Mouse (Mus musculus) limb, embryonic 15.5 days (tissue): ENCODE results near the gene Klf4. TPM values are rescaled to one million over a fixed set of nuclear protein-coding genes. Genes with fewer than 3 reads are reported as not detected.
A peak's percentile ranks its signal among the peaks of the same experiment; 100 is the strongest.

Source experiments
- ATAC-seq: fragments of 200-750 bp; cut with Nextera tagmentation; 2 replicates; pipeline ENCODE4 v1.8.0; 2017; ENCODE audit warnings: low read depth, moderate TSS enrichment; ENCODE audit not compliant: insufficient number of reproducible peaks, low FRiP score, low TSS enrichment
- H3K27ac ChIP-seq: fragments of 300-500 bp; sonication (generic); 2 replicates; pipeline ENCODE4 v1.5.1; 2015; ENCODE audit warnings: moderate library complexity, mild to moderate bottlenecking, inconsistent platforms
- H3K27me3 ChIP-seq: fragments of 300-500 bp; sonication (generic); 2 replicates; pipeline ENCODE4 v1.6.1; 2015; ENCODE audit warnings: inconsistent platforms
- H3K36me3 ChIP-seq: fragments of 300-500 bp; sonication (generic); 2 replicates; pipeline ENCODE4 v1.6.1; 2015; ENCODE audit warnings: inconsistent platforms
- H3K4me1 ChIP-seq: fragments of 300-500 bp; sonication (generic); 2 replicates; pipeline ENCODE4 v1.6.1; 2015; ENCODE audit warnings: inconsistent platforms
- H3K4me2 ChIP-seq: fragments of 300-500 bp; sonication (generic); 2 replicates; pipeline ENCODE4 v1.6.1; 2015; ENCODE audit warnings: mild to moderate bottlenecking, inconsistent platforms
- H3K4me3 ChIP-seq: fragments of 300-500 bp; sonication (generic); 2 replicates; pipeline ENCODE4 v1.5.1; 2015; ENCODE audit warnings: mild to moderate bottlenecking, inconsistent platforms
- H3K9ac ChIP-seq: fragments of 300-500 bp; sonication (generic); 2 replicates; pipeline ENCODE4 v1.6.1; 2015; ENCODE audit warnings: inconsistent platforms
- H3K9me3 ChIP-seq: fragments of 300-500 bp; sonication (generic); 2 replicates; pipeline ENCODE4 v1.6.1; 2016; ENCODE audit warnings: inconsistent platforms
- WGBS: fragments of 180-500 bp; shearing (Covaris S2); methylation state at CpG from one replicate; pipeline ENCODE4 v1.1.7; 2015; 5-methylcytosine and 5-hydroxymethylcytosine counted together
- polyA plus RNA-seq: library from polyadenylated mRNA; unstranded; fragments of >200 nt; fragmentation: Nextera tagmentation; extraction: Ambion mirVana; gene quantifications from 2 replicates; pipeline ENCODE4 v1.2.1, GENCODE M21; 2015

The Klf4 gene
- polyA plus RNA-seq, 1 experiment from 2014 or later, result 46.9 TPM

- Histone ChIP-seq H3K27ac (no peak overlapping the region), H3K9ac (no peak overlapping the region), H3K9me3 (no peaks in the 10 kb centered on the region), H3K36me3 (no peaks in the 10 kb centered on the region), H3K4me2 (no peak overlapping the region), H3K4me1 (peaks cover 33% of the 10 kb centered on the region), H3K4me3 (no peak overlapping the region), H3K27me3 (no peaks in the 10 kb centered on the region)
- ATAC-seq, result no peak
- WGBS, result 57% methylated on average over 4 of the region's 4 CpGs
Observed at GRCm38 (mm10) chr4:55534510-55534909, 2.2 kb upstream of the Klf4 start.

- Histone ChIP-seq H3K9ac (peak overlapping the region; percentile 60; the same call in 1 of the 2 replicates), H3K27me3 (no peaks in the 10 kb centered on the region), H3K36me3 (no peaks in the 10 kb centered on the region), H3K27ac (peak overlapping the region; percentile 98), H3K9me3 (no peaks in the 10 kb centered on the region), H3K4me3 (peak overlapping the region; percentile 67), H3K4me2 (peak overlapping the region; percentile 72), H3K4me1 (peaks cover 35% of the 10 kb centered on the region)
- ATAC-seq, result no peak
- WGBS, result 2% methylated on average over 23 of the region's 23 CpGs
Observed at GRCm38 (mm10) chr4:55533803-55534254, 1.6 kb upstream of the Klf4 start.

GRCm38 (mm10) chr4:55533196-55533802 is 1.0 kb upstream of the Klf4 start:
- WGBS, result under 1% methylated on average over 21 of the region's 21 CpGs
- no peak for ATAC-seq
- H3K4me2 ChIP-seq, result peak overlapping the region; percentile 72

GRCm38 (mm10) chr4:55531856-55532406 is 335 bp downstream of the Klf4 start:
- H3K4me3 ChIP-seq, result peak overlapping the region; percentile 67
- ATAC-seq, result no peak
- peak overlapping the region; percentile 81 for H3K9ac ChIP-seq
- H3K9me3 ChIP-seq, result no peaks in the 10 kb centered on the region
- H3K27me3 ChIP-seq, result no peaks in the 10 kb centered on the region
- H3K4me2 ChIP-seq, result peak overlapping the region; percentile 72
- peak overlapping the region; percentile 86 for H3K27ac ChIP-seq
- H3K4me1 ChIP-seq, result peaks cover 40% of the 10 kb centered on the region
- WGBS, result 1% methylated on average over 35 of the region's 42 CpGs
- H3K36me3 ChIP-seq, result no peaks in the 10 kb centered on the region

More at GRCm38 (mm10) chr4:55533196-55533802, 1.0 kb upstream of the Klf4 start:
- Histone ChIP-seq H3K27ac (peak overlapping the region; percentile 98), H3K27me3 (no peaks in the 10 kb centered on the region), H3K36me3 (no peaks in the 10 kb centered on the region), H3K4me3 (peak overlapping the region; percentile 67), H3K4me1 (peaks cover 35% of the 10 kb centered on the region), H3K9ac (peak overlapping the region; percentile 60), H3K9me3 (no peaks in the 10 kb centered on the region)

- Histone ChIP-seq H3K9me3 (no peaks in the 10 kb centered on the region), H3K27me3 (no peaks in the 10 kb centered on the region), H3K4me1 (peaks cover 42% of the 10 kb centered on the region), H3K4me3 (peak overlapping the region; percentile 67), H3K36me3 (no peaks in the 10 kb centered on the region), H3K9ac (peak overlapping the region; percentile 81), H3K27ac (peak overlapping the region; percentile 86), H3K4me2 (peak overlapping the region; percentile 72)
- 1% methylated on average over 56 of the region's 56 CpGs for WGBS
- ATAC-seq, result no peak
Observed at GRCm38 (mm10) chr4:55531096-55531855, 990 bp downstream of the Klf4 start.

- peaks cover 42% of the 10 kb centered on the region for H3K4me1 ChIP-seq
- H3K4me2 ChIP-seq, result peak overlapping the region; percentile 72
- peak overlapping the region; percentile 86 for H3K27ac ChIP-seq
- peak overlapping the region; percentile 81 for H3K9ac ChIP-seq
- H3K27me3 ChIP-seq, result no peaks in the 10 kb centered on the region
- H3K4me3 ChIP-seq, result peak overlapping the region; percentile 67
- H3K36me3 ChIP-seq, result no peaks in the 10 kb centered on the region
- under 1% methylated on average over 20 of the region's 20 CpGs for WGBS
- no peak for ATAC-seq
- no peaks in the 10 kb centered on the region for H3K9me3 ChIP-seq
Observed at GRCm38 (mm10) chr4:55530731-55531095, 1.6 kb downstream of the Klf4 start.

- Histone ChIP-seq H3K4me1 (peaks cover 42% of the 10 kb centered on the region), H3K27me3 (no peaks in the 10 kb centered on the region), H3K9me3 (no peaks in the 10 kb centered on the region), H3K27ac (peak overlapping the region; percentile 86; the same call in 1 of the 2 replicates), H3K4me2 (peak overlapping the region; percentile 72), H3K36me3 (0 out of 2 replicates have a peak, but pooled peaks cover 2% of the 10 kb centered on the region), H3K4me3 (peak overlapping the region; percentile 67), H3K9ac (peak overlapping the region; percentile 81)
- ATAC-seq, result no peak
- 0% methylated on average over 27 of the region's 27 CpGs for WGBS
Observed at GRCm38 (mm10) chr4:55530236-55530635, 2.0 kb downstream of the Klf4 start.

GRCm38 (mm10) chr4:55528404-55528803 is 3.9 kb downstream of the Klf4 start:
- H3K9ac ChIP-seq, result no peak overlapping the region
- H3K27ac ChIP-seq, result no peak overlapping the region
- H3K4me3 ChIP-seq, result peak overlapping the region; percentile 18
- H3K4me2 ChIP-seq, result no peak overlapping the region
- ATAC-seq, result no peak
- 63% methylated on average over 4 of the region's 4 CpGs for WGBS
- H3K9me3 ChIP-seq, result no peaks in the 10 kb centered on the region
- 0 out of 2 replicates have a peak, but pooled peaks cover 2% of the 10 kb centered on the region for H3K36me3 ChIP-seq
- H3K27me3 ChIP-seq, result no peaks in the 10 kb centered on the region
- peaks cover 28% of the 10 kb centered on the region for H3K4me1 ChIP-seq

GRCm38 (mm10) chr4:55527931-55528330 is 4.3 kb downstream of the Klf4 start:
- ATAC-seq, result no peak
- peak overlapping the region; percentile 22 for H3K4me2 ChIP-seq

GRCm38 (mm10) chr4:55526247-55527115 is 5.8 kb downstream of the Klf4 start:
- no peaks in the 10 kb centered on the region for H3K27me3 ChIP-seq
- H3K36me3 ChIP-seq, result 0 out of 2 replicates have a peak, but pooled peaks cover 2% of the 10 kb centered on the region
- no peak overlapping the region for H3K27ac ChIP-seq
- H3K9me3 ChIP-seq, result no peaks in the 10 kb centered on the region
- 39% methylated on average over 5 of the region's 5 CpGs for WGBS
- H3K4me1 ChIP-seq, result peaks cover 26% of the 10 kb centered on the region
- no peak overlapping the region for H3K4me3 ChIP-seq
- H3K4me2 ChIP-seq, result no peak overlapping the region
- H3K9ac ChIP-seq, result no peak overlapping the region
- ATAC-seq, result no peak

More at GRCm38 (mm10) chr4:55527931-55528330, 4.3 kb downstream of the Klf4 start:
- Histone ChIP-seq H3K4me1 (peaks cover 28% of the 10 kb centered on the region), H3K36me3 (0 out of 2 replicates have a peak, but pooled peaks cover 2% of the 10 kb centered on the region), H3K9me3 (no peaks in the 10 kb centered on the region), H3K27me3 (no peaks in the 10 kb centered on the region), H3K9ac (no peak overlapping the region), H3K4me3 (peak overlapping the region; percentile 18), H3K27ac (no peak overlapping the region)
- WGBS, result 76% methylated on average over 12 of the region's 12 CpGs

GRCm38 (mm10) chr4:55523921-55524320 is 8.3 kb downstream of the Klf4 start:
- Histone ChIP-seq H3K4me1 (peaks cover 7% of the 10 kb centered on the region), H3K9ac (no peak overlapping the region), H3K27me3 (no peaks in the 10 kb centered on the region), H3K36me3 (0 out of 2 replicates have a peak, but pooled peaks cover 2% of the 10 kb centered on the region), H3K4me3 (no peak overlapping the region), H3K9me3 (no peaks in the 10 kb centered on the region), H3K4me2 (no peak overlapping the region), H3K27ac (no peak overlapping the region)
- 71% methylated on average over 4 of the region's 4 CpGs for WGBS
- no peak for ATAC-seq
